Mouse (Mus musculus): Measurements from ENCODE around the gene Srrm1.

The Srrm1 gene

DNA sequence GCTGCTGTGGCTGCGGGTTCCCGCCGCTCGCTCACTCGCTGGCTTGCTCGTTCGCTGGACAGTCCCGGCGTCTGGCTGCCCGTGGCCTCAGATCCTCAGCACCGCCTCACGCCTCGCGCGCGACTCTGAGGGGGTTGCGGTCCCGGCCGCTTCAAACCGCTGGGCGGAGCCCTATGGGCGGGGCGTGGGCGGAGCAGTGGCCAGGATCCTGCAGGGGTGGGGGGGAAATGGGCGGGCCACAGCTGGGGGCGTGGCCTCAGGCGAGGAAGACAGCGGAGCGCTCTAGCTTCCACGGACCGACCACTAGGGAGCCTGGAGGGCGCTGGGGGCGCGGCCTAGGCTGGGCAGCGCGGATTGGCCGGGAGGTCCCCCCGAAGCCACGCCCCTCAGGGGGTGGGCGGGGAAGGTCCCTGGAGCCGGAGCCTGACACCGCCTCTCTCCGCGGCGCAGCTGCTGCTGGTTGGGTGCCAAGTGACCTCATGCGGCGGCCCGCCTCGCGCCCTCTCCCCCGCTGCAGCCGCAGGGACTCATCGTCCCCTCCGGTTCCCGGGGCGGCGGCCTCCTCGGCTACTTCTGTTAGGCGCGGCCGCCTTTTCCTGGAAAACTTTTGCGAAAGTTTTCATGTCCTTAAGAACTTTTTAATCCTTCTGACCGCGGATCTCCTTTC, 80.3 kb downstream of the Srrm1 start, which contains the start of gene Clic4:
Gene Clic4, minus strand, starts transcription at position 175 of the 667 bp plus-strand sequence.
- DNase-seq (ENCODE audit: low read depth, low spot score) = peak; percentile 99

- DNase-seq (ENCODE audit: low read depth, low spot score) = peak; percentile 63
Observed at GRCm38 (mm10) chr4:135271881-135272616, 81.1 kb downstream of the Srrm1 start.

DNA sequence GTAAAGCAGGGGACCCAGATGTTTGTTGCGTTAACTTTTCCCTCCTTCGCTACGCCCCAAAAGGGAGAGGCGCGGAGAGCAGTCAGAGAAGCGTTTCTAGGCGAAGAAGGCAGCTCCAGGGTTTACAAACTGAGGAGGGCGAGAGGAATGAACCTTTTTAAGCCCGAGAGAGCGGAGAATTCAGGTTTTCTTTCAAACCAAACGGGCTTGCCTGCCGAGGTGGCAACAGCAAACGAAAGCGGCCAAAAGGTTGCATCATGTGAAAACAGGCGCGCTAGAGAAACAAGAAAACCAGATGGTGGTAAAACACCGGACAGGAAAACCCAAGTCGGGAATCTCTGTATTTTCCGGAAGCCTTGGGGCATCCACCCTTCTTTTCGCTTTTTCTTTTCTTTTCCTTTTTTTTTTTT, 81.7 kb downstream of the Srrm1 start:
- DNase-seq (ENCODE audit: low read depth, low spot score) = peak; percentile 52
